Mouse (Mus musculus) kidney, adult 2 months (tissue): ENCODE data around the gene Olfr1477.

Experiments
- CTCF ChIP-seq: fragments of 200-500 bp; conservative IDR thresholded peaks from 2 replicates; pipeline ENCODE4 v1.5.1; 2011; ENCODE audit warnings: low read depth, mild to moderate bottlenecking, control low read depth, low read length, moderate library complexity, mixed read lengths; ENCODE audit not compliant: insufficient read depth, insufficient read length
- POLR2A ChIP-seq: fragments of 200-500 bp; IDR thresholded peaks from one replicate; pipeline ENCODE4 v1.6.1; 2011; ENCODE audit warnings: low read depth, low read length, control low read depth

GRCm38 (mm10) chr19:13500246-13500645, at the start of gene Olfr1477:
- TF ChIP-seq CTCF (no peak), POLR2A (no peak)
